Mouse (Mus musculus): ENCODE results near the gene Sf3b4.
A peak's percentile ranks its signal among the peaks of the same experiment; 100 is the strongest.
"Not testable (repeated sequence)": the region's sequence is repeated elsewhere in the genome, so short reads cannot be mapped to it uniquely, and the experiment has no call there.

Sf3b4 gene

GRCm38 (mm10) chr3:96220131-96220764 is 48.1 kb downstream of the Sf3b4 start:
- DNase-seq (ENCODE audit: low spot score in 2 of 2): not testable (repeated sequence)

- peak; percentile 89 to 94 for DNase-seq (ENCODE audit: low spot score in 2 of 2)
These were observed 48.9 kb downstream of the Sf3b4 start, which contains the start of the genes Hist2h2ac and Hist2h2be for GRCm38 (mm10) chr3:96220765-96221639. Hist2h2ac (minus strand) TSS chr3:96220880. Hist2h2be (plus strand) TSS chr3:96221119.

GRCm38 (mm10) chr3:96221640-96222038 is 49.5 kb downstream of the Sf3b4 start:
- DNase-seq (ENCODE audit: low spot score in 2 of 2): no peak

- DNase-seq (ENCODE audit: low spot score in 2 of 2): no peak
These were observed 50.6 kb downstream of the Sf3b4 start for GRCm38 (mm10) chr3:96222774-96223173.

- DNase-seq (ENCODE audit: low spot score in 2 of 2): no peak
These were observed 53.3 kb downstream of the Sf3b4 start for GRCm38 (mm10) chr3:96225421-96225820.

Data from left cerebral cortex, adult 9 months (tissue).